Mouse (Mus musculus): ENCODE results near the gene Kndc1. TPM values are rescaled to one million over a fixed set of nuclear protein-coding genes. Genes with fewer than 3 reads are reported as not detected.

The Kndc1 gene
- polyA plus RNA-seq, 1 experiment: 0.02 TPM

DNA sequence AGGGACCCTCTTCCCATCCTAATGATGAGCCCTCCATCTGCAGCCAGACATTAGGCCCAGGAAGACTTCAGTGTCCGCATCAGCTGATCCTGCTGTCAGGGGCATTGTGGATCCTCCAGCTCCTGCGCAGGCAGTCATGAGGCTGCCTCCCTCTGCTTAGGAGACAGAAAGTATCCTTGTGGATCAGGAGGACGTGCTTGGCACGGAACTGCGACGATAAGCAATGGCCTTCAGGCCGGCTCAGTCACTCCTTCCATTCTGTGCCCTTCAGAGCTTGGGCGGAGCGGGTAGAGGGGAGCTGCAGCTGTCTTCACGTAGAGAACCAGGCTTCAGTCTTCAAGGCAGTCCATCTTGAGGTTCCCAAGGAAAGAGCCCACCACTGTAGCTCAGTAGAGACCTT, 66.6 kb downstream of the Kndc1 start:
- Histone ChIP-seq H3K4me1 (ENCODE audit: control insufficient read depth, insufficient read depth, low read length) (no peaks in the 10 kb centered on the region), H3K36me3 (ENCODE audit: control insufficient read depth, insufficient read depth, low read length) (no peaks in the 10 kb centered on the region), H3K4me3 (ENCODE audit: insufficient read depth, low read depth, low read length) (no peak overlapping the region), H3K27ac (ENCODE audit: insufficient read depth, low read depth, low read length) (no peak overlapping the region), H3K27me3 (replicated peaks; ENCODE audit: control insufficient read depth, insufficient read depth, low read length) (no peaks in the 10 kb centered on the region)
- WGBS: 88% methylated on average over 10 of the region's 10 CpGs
- no peak for TF ChIP-seq CTCF (conservative IDR thresholded peaks at IDR 0.05; ENCODE audit: insufficient read depth, insufficient read length, low read depth, low read length)
- DNase-seq: no peak

DNA sequence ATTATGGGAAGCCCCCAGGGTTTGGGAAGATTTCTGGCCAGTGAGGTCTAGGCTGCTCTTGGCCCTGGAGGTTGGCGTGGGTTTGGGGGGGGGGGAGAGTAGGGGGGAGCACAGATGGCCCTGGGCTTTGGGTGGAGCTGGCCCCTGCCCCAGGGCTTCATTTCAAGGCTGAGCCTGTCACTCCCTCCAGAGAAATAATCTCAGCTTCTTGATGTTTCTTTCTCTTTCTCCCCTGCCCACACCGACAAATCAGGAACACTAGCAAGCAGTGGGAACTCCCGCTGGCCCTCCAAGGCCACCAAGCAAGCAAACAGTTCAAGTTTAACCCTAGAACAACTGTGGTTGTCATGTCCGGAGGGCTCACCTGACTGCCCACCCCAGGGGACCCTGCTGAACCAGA, 69.3 kb downstream of the Kndc1 start:
- Histone ChIP-seq H3K27ac (ENCODE audit: insufficient read depth, low read depth, low read length) (no peak overlapping the region), H3K27me3 (replicated peaks; ENCODE audit: control insufficient read depth, insufficient read depth, low read length) (no peaks in the 10 kb centered on the region), H3K36me3 (ENCODE audit: control insufficient read depth, insufficient read depth, low read length) (no peaks in the 10 kb centered on the region), H3K4me1 (ENCODE audit: control insufficient read depth, insufficient read depth, low read length) (no peaks in the 10 kb centered on the region), H3K4me3 (ENCODE audit: insufficient read depth, low read depth, low read length) (no peak overlapping the region)
- 49% methylated on average over 4 of the region's 4 CpGs for WGBS
- DNase-seq: no peak
- TF ChIP-seq POLR2A (IDR thresholded peaks at IDR 0.05; ENCODE audit: low read depth, low read length) (no peak), CTCF (conservative IDR thresholded peaks at IDR 0.05; ENCODE audit: insufficient read depth, insufficient read length, low read depth, low read length) (no peak)

DNA sequence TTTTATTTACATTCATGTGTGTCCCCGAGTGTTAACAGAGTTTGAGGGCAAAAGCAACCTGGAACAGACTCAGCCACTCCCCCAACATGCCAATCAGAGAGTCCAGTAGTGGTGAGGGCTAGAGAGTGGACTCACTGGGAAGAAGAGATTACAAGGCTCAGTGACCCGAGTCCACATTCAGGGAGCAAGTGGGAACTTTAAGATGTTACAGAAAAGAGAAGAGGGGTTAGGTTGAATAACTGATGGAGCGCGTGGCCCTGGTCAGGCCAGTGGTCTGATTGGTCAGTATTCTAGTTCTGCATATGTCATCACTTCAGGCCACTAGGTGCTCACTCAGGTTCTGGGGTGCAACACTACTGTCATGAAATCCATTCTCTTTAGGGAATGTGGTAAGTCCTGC, 72.7 kb downstream of the Kndc1 start:
- no peaks in the 10 kb centered on the region for H3K36me3 ChIP-seq (ENCODE audit: control insufficient read depth, insufficient read depth, low read length)
- H3K4me3 ChIP-seq (ENCODE audit: insufficient read depth, low read depth, low read length): no peak overlapping the region
- no peak overlapping the region for H3K27ac ChIP-seq (ENCODE audit: insufficient read depth, low read depth, low read length)
- no peak for TF ChIP-seq POLR2A (IDR thresholded peaks at IDR 0.05; ENCODE audit: low read depth, low read length)
- no peak for DNase-seq
- no peaks in the 10 kb centered on the region for H3K4me1 ChIP-seq (ENCODE audit: control insufficient read depth, insufficient read depth, low read length)
- 37% methylated on average over 4 of the region's 4 CpGs for WGBS
- H3K27me3 ChIP-seq (replicated peaks; ENCODE audit: control insufficient read depth, insufficient read depth, low read length): no peaks in the 10 kb centered on the region

DNA sequence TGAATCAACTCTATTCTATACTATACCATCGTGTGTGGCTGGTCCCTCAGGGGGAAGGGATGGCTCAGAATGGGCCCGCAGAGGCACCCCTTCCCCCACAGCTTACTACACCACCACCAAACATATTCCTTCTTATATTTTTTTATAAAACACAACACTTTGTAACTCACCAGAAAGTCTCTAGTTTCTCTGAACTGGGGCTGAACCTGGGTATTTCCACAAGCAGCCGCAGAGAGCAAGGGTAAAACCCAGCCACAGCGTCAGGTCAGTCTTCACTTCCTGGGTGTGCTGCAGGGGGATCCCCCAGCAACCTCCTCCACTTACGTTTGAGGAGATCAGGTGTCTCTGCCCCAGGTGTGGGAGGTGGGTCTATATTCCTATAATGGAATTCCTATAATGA, 73.9 kb downstream of the Kndc1 start:
- Histone ChIP-seq H3K4me1 (ENCODE audit: control insufficient read depth, insufficient read depth, low read length) (no peaks in the 10 kb centered on the region), H3K4me3 (ENCODE audit: insufficient read depth, low read depth, low read length) (no peak overlapping the region), H3K36me3 (ENCODE audit: control insufficient read depth, insufficient read depth, low read length) (no peaks in the 10 kb centered on the region), H3K27me3 (replicated peaks; ENCODE audit: control insufficient read depth, insufficient read depth, low read length) (no peaks in the 10 kb centered on the region), H3K27ac (ENCODE audit: insufficient read depth, low read depth, low read length) (no peak overlapping the region)
- 44% methylated on average over 5 of the region's 5 CpGs for WGBS
- no peak for TF ChIP-seq POLR2A (IDR thresholded peaks at IDR 0.05; ENCODE audit: low read depth, low read length)
- no peak for TF ChIP-seq CTCF (conservative IDR thresholded peaks at IDR 0.05; ENCODE audit: insufficient read depth, insufficient read length, low read depth, low read length)
- no peak for DNase-seq

DNA sequence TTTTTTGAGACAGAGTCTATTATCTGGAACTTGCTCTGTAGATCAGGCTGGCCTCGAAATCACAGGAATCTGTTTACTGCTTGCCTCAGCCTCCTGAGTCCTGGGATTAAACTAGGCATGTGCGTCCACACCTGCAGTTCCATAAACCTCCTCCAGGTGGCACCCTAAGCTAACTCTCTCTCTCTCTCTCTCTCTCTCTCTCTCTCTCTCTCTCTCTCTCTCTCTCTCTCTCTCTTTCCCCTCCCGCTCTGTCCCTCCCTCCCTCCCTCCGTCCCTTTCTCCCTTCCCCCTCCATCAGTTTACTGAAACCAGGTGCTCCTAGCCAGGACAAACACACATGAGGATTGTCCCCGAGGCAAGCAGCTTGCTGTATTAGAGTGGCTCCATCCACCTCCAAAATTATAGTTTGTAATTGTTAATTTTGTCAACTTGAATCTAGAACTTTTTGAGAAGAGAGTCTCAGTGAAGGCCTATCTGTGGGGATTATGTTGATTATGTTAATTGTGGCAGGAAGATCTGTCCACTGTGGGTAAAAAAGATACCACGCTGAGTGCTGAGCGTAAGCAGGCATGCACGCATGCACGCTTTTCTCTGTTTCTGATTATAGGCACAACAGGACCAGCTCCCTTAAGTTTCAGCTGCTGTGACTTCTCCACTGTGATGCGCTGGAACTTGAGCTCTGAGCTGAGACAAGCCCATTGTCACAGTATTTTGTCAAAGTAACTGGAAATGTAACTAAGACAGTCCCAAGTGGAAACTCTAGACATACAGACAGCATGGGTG, 75.0 kb downstream of the Kndc1 start:
- Histone ChIP-seq H3K27ac (ENCODE audit: insufficient read depth, low read depth, low read length) (no peak overlapping the region), H3K4me3 (ENCODE audit: insufficient read depth, low read depth, low read length) (no peak overlapping the region), H3K27me3 (replicated peaks; ENCODE audit: control insufficient read depth, insufficient read depth, low read length) (no peaks in the 10 kb centered on the region), H3K4me1 (ENCODE audit: control insufficient read depth, insufficient read depth, low read length) (no peaks in the 10 kb centered on the region), H3K36me3 (ENCODE audit: control insufficient read depth, insufficient read depth, low read length) (no peaks in the 10 kb centered on the region)
- WGBS: 46% methylated on average over 9 of the region's 10 CpGs
- TF ChIP-seq POLR2A (IDR thresholded peaks at IDR 0.05; ENCODE audit: low read depth, low read length) (no peak), CTCF (conservative IDR thresholded peaks at IDR 0.05; ENCODE audit: insufficient read depth, insufficient read length, low read depth, low read length) (peak; percentile 81)
- DNase-seq: peak; percentile 79

DNA sequence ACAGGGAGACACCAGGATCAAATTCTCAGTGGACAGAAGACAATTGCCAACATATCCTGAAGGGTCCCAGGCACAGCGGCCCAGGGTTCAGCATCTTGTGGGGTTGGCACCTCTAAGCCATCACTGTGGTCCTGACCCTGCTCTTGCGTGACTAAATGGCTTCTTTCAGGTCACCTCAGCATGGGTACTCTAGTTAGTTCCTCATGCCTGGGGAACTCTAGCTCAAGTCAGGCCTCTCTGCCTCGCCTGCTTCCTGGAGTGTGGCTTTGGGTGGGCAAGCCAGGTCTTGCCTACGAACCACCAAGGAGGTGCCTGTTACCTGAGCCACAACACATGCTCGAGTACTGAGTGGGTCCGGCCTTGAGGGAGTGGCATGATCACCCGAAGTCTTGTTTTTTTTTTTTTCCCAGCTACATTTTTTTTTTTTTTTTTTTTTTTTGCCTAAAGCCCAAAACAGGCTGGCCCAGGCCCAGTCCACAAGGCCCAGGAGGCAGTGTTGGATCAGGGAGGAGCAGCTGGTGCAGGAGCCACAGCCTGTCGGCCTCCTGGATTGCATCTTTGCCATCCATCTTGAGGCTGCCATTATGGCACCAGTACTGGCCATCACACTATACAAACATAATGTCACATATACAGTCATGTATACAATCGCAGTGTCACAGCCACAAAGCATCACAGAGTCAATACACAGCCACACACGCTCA, 75.9 kb downstream of the Kndc1 start:
- WGBS: 77% methylated on average over 10 of the region's 10 CpGs
- H3K27ac ChIP-seq (ENCODE audit: insufficient read depth, low read depth, low read length): no peak overlapping the region
- no peaks in the 10 kb centered on the region for H3K27me3 ChIP-seq (replicated peaks; ENCODE audit: control insufficient read depth, insufficient read depth, low read length)
- H3K36me3 ChIP-seq (ENCODE audit: control insufficient read depth, insufficient read depth, low read length): no peaks in the 10 kb centered on the region
- H3K4me1 ChIP-seq (ENCODE audit: control insufficient read depth, insufficient read depth, low read length): no peaks in the 10 kb centered on the region
- TF ChIP-seq POLR2A (IDR thresholded peaks at IDR 0.05; ENCODE audit: low read depth, low read length): no peak
- TF ChIP-seq CTCF (conservative IDR thresholded peaks at IDR 0.05; ENCODE audit: insufficient read depth, insufficient read length, low read depth, low read length): no peak
- no peak overlapping the region for H3K4me3 ChIP-seq (ENCODE audit: insufficient read depth, low read depth, low read length)
- DNase-seq: no peak

DNA sequence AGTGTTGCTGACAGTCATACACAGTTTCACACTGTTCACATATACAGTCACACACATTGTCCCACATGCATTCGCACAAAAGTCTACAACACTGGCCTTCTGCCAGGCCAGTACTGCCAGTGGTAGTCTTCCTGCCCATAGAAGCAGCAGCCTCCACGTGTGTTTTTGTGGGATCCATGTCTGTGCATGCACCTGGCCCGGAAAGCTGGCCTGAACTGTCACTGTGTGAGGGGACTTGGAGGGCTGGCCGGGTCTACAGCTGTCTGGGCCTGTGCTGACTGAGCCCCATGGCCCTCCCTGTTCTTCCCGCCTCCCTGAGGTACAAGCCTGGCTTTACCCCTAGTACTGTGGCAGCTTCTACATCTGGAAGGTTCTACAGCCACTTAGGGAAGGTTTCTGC, 76.5 kb downstream of the Kndc1 start:
- no peak for DNase-seq
- Histone ChIP-seq H3K36me3 (ENCODE audit: control insufficient read depth, insufficient read depth, low read length) (no peaks in the 10 kb centered on the region), H3K27ac (ENCODE audit: insufficient read depth, low read depth, low read length) (no peak overlapping the region), H3K4me3 (ENCODE audit: insufficient read depth, low read depth, low read length) (no peak overlapping the region), H3K4me1 (ENCODE audit: control insufficient read depth, insufficient read depth, low read length) (no peaks in the 10 kb centered on the region), H3K27me3 (replicated peaks; ENCODE audit: control insufficient read depth, insufficient read depth, low read length) (no peaks in the 10 kb centered on the region)
- WGBS: 79% methylated on average over 5 of the region's 5 CpGs
- no peak for TF ChIP-seq CTCF (conservative IDR thresholded peaks at IDR 0.05; ENCODE audit: insufficient read depth, insufficient read length, low read depth, low read length)
- TF ChIP-seq POLR2A (IDR thresholded peaks at IDR 0.05; ENCODE audit: low read depth, low read length): no peak
